Mouse (Mus musculus) kidney, adult 2 months (tissue): ENCODE data around the gene Spryd3.

Experiments
- CTCF ChIP-seq: fragments of 200-500 bp; conservative IDR thresholded peaks from 2 replicates; pipeline ENCODE4 v1.5.1; 2011; ENCODE audit warnings: low read depth, mild to moderate bottlenecking, control low read depth, low read length, moderate library complexity, mixed read lengths; ENCODE audit not compliant: insufficient read depth, insufficient read length
- POLR2A ChIP-seq: fragments of 200-500 bp; IDR thresholded peaks from one replicate; pipeline ENCODE4 v1.6.1; 2011; ENCODE audit warnings: low read depth, low read length, control low read depth

DNA sequence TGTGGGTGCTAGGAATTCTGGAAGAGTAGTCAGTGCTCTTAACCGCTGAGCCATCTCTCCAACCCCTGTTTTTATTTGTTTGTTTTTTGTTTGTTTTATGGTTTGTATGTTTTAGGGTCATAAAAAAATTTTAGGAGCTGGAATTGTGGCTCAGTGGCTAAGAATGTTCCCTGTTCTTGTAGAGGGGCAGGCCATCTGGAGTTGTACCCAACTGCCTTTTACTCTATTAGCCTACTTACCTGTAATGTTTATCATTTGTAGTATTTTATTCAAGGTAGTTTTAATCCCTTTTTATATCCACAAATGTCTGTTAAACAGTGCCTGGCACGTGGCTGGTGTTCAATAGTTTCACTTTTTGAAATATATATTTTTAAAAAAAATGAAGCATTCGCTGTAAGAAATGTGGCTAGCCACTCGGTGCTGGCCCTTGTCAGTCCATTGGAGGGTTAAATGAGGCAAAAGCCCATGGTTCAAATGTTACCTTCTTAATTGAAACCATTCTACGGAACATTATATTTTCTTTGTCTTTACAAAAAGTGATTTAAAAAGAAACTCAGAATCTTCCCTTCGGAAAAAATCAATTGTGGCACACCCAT is 63.0 kb downstream of the Spryd3 start:
- TF ChIP-seq CTCF (no peak), POLR2A (no peak)
